Mouse (Mus musculus) ES-CJ7 (cell line): ENCODE measurements at regions not wholly inside any gene's neighbourhood (a gene's known extent, or its start where the extent isn't known, plus 50 kb on each side); places are given as distances from the start of the nearest gene placed in this dataset.

ENCODE experiments used
- DNase-seq: peaks from one replicate; pipeline ENCODE4 v3.0.0; 2011; ENCODE audit warnings: low read depth, low spot score

- no peak for DNase-seq
Measured at GRCm38 (mm10) chr1:92776353-92776752, 55.1 kb upstream of the Gpc1 start.

GRCm38 (mm10) chr1:92775908-92776307 lies 55.5 kb upstream of the Gpc1 start:
- no peak for DNase-seq

- DNase-seq: peak; percentile 17
Measured at GRCm38 (mm10) chr1:92774743-92775692, 56.4 kb upstream of the Gpc1 start.

GRCm38 (mm10) chr1:92774006-92774405 lies 57.4 kb upstream of the Gpc1 start:
- no peak for DNase-seq

GRCm38 (mm10) chr1:92772784-92773113 lies 58.7 kb upstream of the Gpc1 start:
- DNase-seq: no peak

- DNase-seq: no peak
Measured at GRCm38 (mm10) chr1:92772101-92772783, 59.2 kb upstream of the Gpc1 start.

GRCm38 (mm10) chr1:92769696-92770095 lies 61.7 kb upstream of the Gpc1 start:
- no peak for DNase-seq

- DNase-seq: no peak
Measured at GRCm38 (mm10) chr1:92769156-92769555, 62.3 kb upstream of the Gpc1 start.

- DNase-seq: no peak
Measured at GRCm38 (mm10) chr1:92766496-92766895, 64.9 kb upstream of the Gpc1 start.

- DNase-seq: no peak
Measured at GRCm38 (mm10) chr1:92754793-92755488, 76.5 kb upstream of the Gpc1 start.

GRCm38 (mm10) chr1:92751700-92752136 lies 79.7 kb upstream of the Gpc1 start:
- no peak for DNase-seq

- DNase-seq: no peak
Measured at GRCm38 (mm10) chr1:92749475-92749874, 82.0 kb upstream of the Gpc1 start.

- DNase-seq: no peak
Measured at GRCm38 (mm10) chr1:92745284-92745683, 86.2 kb upstream of the Gpc1 start.

GRCm38 (mm10) chr1:92744528-92745241 lies 86.8 kb upstream of the Gpc1 start:
- DNase-seq: no peak

- no peak for DNase-seq
Measured at GRCm38 (mm10) chr1:92742881-92743621, 88.4 kb upstream of the Gpc1 start.

- no peak for DNase-seq
Measured at GRCm38 (mm10) chr1:92742300-92742699, 89.1 kb upstream of the Gpc1 start.

- DNase-seq: no peak
Measured at GRCm38 (mm10) chr1:92741047-92741446, 90.4 kb upstream of the Gpc1 start.

GRCm38 (mm10) chr1:92737600-92738197 lies 89.1 kb upstream of the Otos start:
- DNase-seq: peak; percentile 54

- no peak for DNase-seq
Measured at GRCm38 (mm10) chr1:92736411-92736810, 87.8 kb upstream of the Otos start.

- DNase-seq: no peak
Measured at GRCm38 (mm10) chr1:92733732-92734131, 85.1 kb upstream of the Otos start.
